Comparison of ENCODE assay signal across 8 mouse cellular contexts in the genomic region with DNA sequence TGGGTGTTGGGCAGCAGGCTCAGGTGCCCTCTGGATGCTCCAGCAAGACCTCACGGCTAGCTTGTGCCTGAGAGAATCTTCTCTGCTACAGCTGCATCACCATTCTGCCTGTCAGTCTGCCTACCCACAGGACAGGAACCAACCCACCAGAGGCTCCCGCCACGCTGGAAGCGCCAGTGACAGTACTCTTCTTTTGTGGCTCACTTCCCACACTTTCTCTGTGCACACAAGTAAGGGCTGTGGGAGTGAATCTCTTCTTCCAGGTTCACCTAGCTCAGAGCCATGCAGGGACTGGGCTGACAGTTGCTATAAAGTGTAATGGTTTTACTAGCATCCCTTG. TPM values are rescaled to one million over a fixed set of nuclear protein-coding genes. Genes with fewer than 3 reads are reported as not detected.
DNase-seq lines count a peak whose midpoint lies in the region; ATAC-seq and TF ChIP-seq lines count a peak whose summit lies in the region.

No protein-coding gene starts in this region.

- intact Hi-C loops in heart, adult 2 months (cut with DNase I): loop anchor here (1.0 kb wide), 1 partner anchor 40 kb away; a partner anchor contains a TSS
- intact Hi-C loops in left cerebral cortex, postnatal 36 days (cut with DNase I): loop anchor here (5.0 kb wide), 1 partner anchor 36 kb away; no protein-coding TSS in a partner anchor

- H3K27me3 ChIP-seq in heart, adult 2 months (ENCODE audit: control insufficient read depth, insufficient read depth, low read length): no peaks in the 10 kb centered on the region
- H3K27me3 ChIP-seq in lung, embryonic 15.5 days: no peaks in the 10 kb centered on the region
- H3K27me3 ChIP-seq in stomach, postnatal 0 days (ENCODE audit: control insufficient read depth, insufficient read depth, low read length): no peaks in the 10 kb centered on the region

- peaks cover 18% of the 10 kb centered on the region for H3K36me3 ChIP-seq in heart, adult 2 months (ENCODE audit: control insufficient read depth, insufficient read depth, low read length)
- H3K36me3 ChIP-seq in lung, embryonic 15.5 days: 0 out of 2 replicates have a peak, but pooled peaks cover 9% of the 10 kb centered on the region
- H3K36me3 ChIP-seq in stomach, postnatal 0 days (ENCODE audit: control insufficient read depth, insufficient read depth, low read length): 0 out of 2 replicates have a peak, but pooled peaks cover 3% of the 10 kb centered on the region

- no peak for ATAC-seq in lung, embryonic 15.5 days (ENCODE audit: borderline replicate concordance, extremely low read depth, low FRiP score, low TSS enrichment)
- ATAC-seq in stomach, postnatal 0 days (ENCODE audit: low FRiP score, low TSS enrichment): no peak
- no peak for ATAC-seq in megakaryocyte, adult 5-6 weeks (ENCODE audit: poor library complexity, severe bottlenecking)

- no peak overlapping the region for H3K4me2 ChIP-seq in lung, embryonic 15.5 days
- no peak overlapping the region for H3K4me2 ChIP-seq in stomach, postnatal 0 days (replicated peaks; ENCODE audit: low read depth)

- WGBS in heart, adult 2 months: 43% methylated on average over 4 of the region's 4 CpGs
- 88% methylated on average over 4 of the region's 4 CpGs for WGBS in lung, embryonic 15.5 days
- 72% methylated on average over 4 of the region's 4 CpGs for WGBS in stomach, postnatal 0 days

- no peaks in the 10 kb centered on the region for H3K9me3 ChIP-seq in lung, embryonic 15.5 days
- H3K9me3 ChIP-seq in stomach, postnatal 0 days (ENCODE audit: control insufficient read depth, low read length): no peaks in the 10 kb centered on the region

- H3K79me2 ChIP-seq in heart, adult 2 months (replicated peaks; ENCODE audit: control insufficient read depth, insufficient read depth, low read length): peaks cover 6% of the 10 kb centered on the region

- no peak for DNase-seq in heart, adult 2 months
- no peak for DNase-seq in heart, adult 18-20 months
- DNase-seq in lung, postnatal 4 days: no peak
- peak; percentile 47 to 48 for DNase-seq in left cerebral cortex, postnatal 36 days (ENCODE audit: low spot score in 2 of 2)
- DNase-seq in stomach, postnatal 0 days (ENCODE audit: low spot score): no peak
- no peak for DNase-seq in thymus, postnatal 0 days (ENCODE audit: low spot score)

- TF ChIP-seq EP300 in heart, adult 2 months (IDR thresholded peaks at IDR 0.05; ENCODE audit: insufficient read depth, low read depth, low read length): no peak
- TF ChIP-seq EP300 in stomach, postnatal 0 days (optimal IDR thresholded peaks at IDR 0.05): no peak

- H3K27ac ChIP-seq in heart, adult 2 months: peak overlapping the region; percentile 77
- peak overlapping the region; percentile 49; the same call in 1 of the 2 replicates for H3K27ac ChIP-seq in lung, embryonic 15.5 days
- peak overlapping the region; percentile 81; the same call in 1 of the 2 replicates for H3K27ac ChIP-seq in stomach, postnatal 0 days (replicated peaks)

- TF ChIP-seq CTCF in heart, adult 2 months (IDR thresholded peaks at IDR 0.05): no peak
- no peak for TF ChIP-seq CTCF in stomach, postnatal 0 days (IDR thresholded peaks at IDR 0.05; ENCODE audit: low read depth)

- no peak overlapping the region for H3K4me3 ChIP-seq in heart, adult 2 months
- H3K4me3 ChIP-seq in lung, embryonic 15.5 days: no peak overlapping the region
- no peak overlapping the region for H3K4me3 ChIP-seq in stomach, postnatal 0 days (ENCODE audit: low read depth, low read length)

- no peak for TF ChIP-seq POLR2A in heart, adult 2 months (IDR thresholded peaks at IDR 0.05; ENCODE audit: insufficient read depth, low read depth, low read length)

- peaks cover 39% of the 10 kb centered on the region for H3K4me1 ChIP-seq in heart, adult 2 months (ENCODE audit: control insufficient read depth, insufficient read depth, low read length)
- peaks cover 42% of the 10 kb centered on the region for H3K4me1 ChIP-seq in lung, embryonic 15.5 days
- H3K4me1 ChIP-seq in stomach, postnatal 0 days (replicated peaks; ENCODE audit: control insufficient read depth, insufficient read depth): 0 out of 2 replicates have a peak, but pooled peaks cover 2% of the 10 kb centered on the region

- peak overlapping the region; percentile 19; the same call in 1 of the 2 replicates for H3K9ac ChIP-seq in heart, adult 2 months (ENCODE audit: low read depth, low read length)
- H3K9ac ChIP-seq in lung, embryonic 15.5 days: no peak overlapping the region
- H3K9ac ChIP-seq in stomach, postnatal 0 days (ENCODE audit: low read length): no peak overlapping the region

RNA-seq across cellular contexts. Expression of a gene that starts 39.2 kb away (rescaled TPM):
- 1 to 10 TPM; 1.9 to 2.2 TPM for total RNA-seq in heart, adult 2 months (2021)
- not detected in 2 replicates for polyA plus RNA-seq in heart, adult 2 months (2012; rRNA removed)
- total RNA-seq in heart, adult 18-20 months (2021): 1 to 10 TPM in 1 of 2 experiments, not detected in 1; 4.0 TPM
- not detected in 2 replicates for polyA plus RNA-seq in lung, embryonic 15.5 days (2015; fragmentation: Nextera tagmentation; extraction: Ambion mirVana)
- total RNA-seq in left cerebral cortex, postnatal 36 days (2021): not detected
- polyA plus RNA-seq in stomach, postnatal 0 days (2015; fragmentation: Nextera tagmentation; extraction: Ambion mirVana): not detected in 2 replicates
- not detected in 2 replicates for polyA plus RNA-seq in thymus, postnatal 0 days (2015; fragmentation: Nextera tagmentation; extraction: Ambion mirVana)
- total RNA-seq in megakaryocyte, adult 5-6 weeks (2015): not detected in 2 replicates
- total RNA-seq in megakaryocyte, adult 5-6 weeks (2017): 0.59 TPM in 1 of 2 replicates, not detected in the other

RNA-seq across cellular contexts. Expression of a gene that starts 41.5 kb away (rescaled TPM):
- total RNA-seq in heart, adult 2 months (2021): 10 to 100 TPM; 10.9 to 12.7 TPM
- polyA plus RNA-seq in heart, adult 2 months (2012; rRNA removed): 2.8 and 6.4 TPM in 2 replicates
- total RNA-seq in heart, adult 18-20 months (2021): 10 to 100 TPM; 11.3 to 11.6 TPM
- polyA plus RNA-seq in lung, embryonic 15.5 days (2015; fragmentation: Nextera tagmentation; extraction: Ambion mirVana): 21.4 and 23.4 TPM in 2 replicates
- 10 to 100 TPM; 11.3 to 14.8 TPM for total RNA-seq in left cerebral cortex, postnatal 36 days (2021)
- polyA plus RNA-seq in stomach, postnatal 0 days (2015; fragmentation: Nextera tagmentation; extraction: Ambion mirVana): 6.8 and 7.9 TPM in 2 replicates
- polyA plus RNA-seq in thymus, postnatal 0 days (2015; fragmentation: Nextera tagmentation; extraction: Ambion mirVana): 14.0 and 19.6 TPM in 2 replicates
- 12.6 and 14.2 TPM in 2 replicates for total RNA-seq in megakaryocyte, adult 5-6 weeks (2015)
- 17.1 and 19.6 TPM in 2 replicates for total RNA-seq in megakaryocyte, adult 5-6 weeks (2017)

RNA-seq across cellular contexts. Expression of a gene that starts 51.5 kb away (rescaled TPM):
- total RNA-seq in heart, adult 2 months (2021): 10 to 100 TPM; 30.1 to 31.2 TPM
- polyA plus RNA-seq in heart, adult 2 months (2012; rRNA removed): 18.6 and 22.8 TPM in 2 replicates
- total RNA-seq in heart, adult 18-20 months (2021): 10 to 100 TPM; 30.7 to 31.1 TPM
- 23.8 and 25.6 TPM in 2 replicates for polyA plus RNA-seq in lung, embryonic 15.5 days (2015; fragmentation: Nextera tagmentation; extraction: Ambion mirVana)
- 10 to 100 TPM; 17.0 to 20.2 TPM for total RNA-seq in left cerebral cortex, postnatal 36 days (2021)
- 10.9 and 11.5 TPM in 2 replicates for polyA plus RNA-seq in stomach, postnatal 0 days (2015; fragmentation: Nextera tagmentation; extraction: Ambion mirVana)
- polyA plus RNA-seq in thymus, postnatal 0 days (2015; fragmentation: Nextera tagmentation; extraction: Ambion mirVana): 4.7 and 4.9 TPM in 2 replicates
- 35.0 and 39.1 TPM in 2 replicates for total RNA-seq in megakaryocyte, adult 5-6 weeks (2015)
- total RNA-seq in megakaryocyte, adult 5-6 weeks (2017): 33.8 and 34.4 TPM in 2 replicates

Comparison
In these comparisons a context has a peak if more than half of its experiments do, and no peak if none do; other contexts are left out.
1. DNase-seq: peak in left cerebral cortex, postnatal 36 days (2 of 2); none in heart, adult 2 months (0 of 2), heart, adult 18-20 months (0 of 2), lung, postnatal 4 days (0 of 2), stomach, postnatal 0 days (single experiment) and thymus, postnatal 0 days (single experiment).
2. Peak in every context shown above with its lines, with median percentiles within 50 percentile points of each other: H3K27ac ChIP-seq.